Mouse (Mus musculus): ENCODE measurements around the gene Cdh15.

The Cdh15 gene

GRCm38 (mm10) chr8:122847829-122848561, at the start of gene Cdh15:
Gene Cdh15, plus strand, starts transcription at chr8:122847966.
- no peak for DNase-seq

- DNase-seq: no peak
Observed at GRCm38 (mm10) chr8:122803906-122804761, 43.6 kb upstream of the Cdh15 start.

GRCm38 (mm10) chr8:122805349-122805748, 42.4 kb upstream of the Cdh15 start:
- DNase-seq: no peak

GRCm38 (mm10) chr8:122806956-122807538, 40.7 kb upstream of the Cdh15 start:
- peak; percentile 40 to 50 for DNase-seq

GRCm38 (mm10) chr8:122807907-122808306, 39.9 kb upstream of the Cdh15 start:
- no peak for DNase-seq

- DNase-seq: no peak
Observed at GRCm38 (mm10) chr8:122810376-122810775, 37.4 kb upstream of the Cdh15 start.

- DNase-seq: no peak
Observed at GRCm38 (mm10) chr8:122811870-122812494, 35.8 kb upstream of the Cdh15 start.

GRCm38 (mm10) chr8:122812610-122813250, 35.0 kb upstream of the Cdh15 start:
- DNase-seq: no peak

GRCm38 (mm10) chr8:122814608-122815007, 33.2 kb upstream of the Cdh15 start:
- DNase-seq: no peak

GRCm38 (mm10) chr8:122816965-122817364, 30.8 kb upstream of the Cdh15 start:
- no peak for DNase-seq

- DNase-seq: no peak
Observed at GRCm38 (mm10) chr8:122817724-122818496, 29.9 kb upstream of the Cdh15 start.

- DNase-seq: no peak
Observed at GRCm38 (mm10) chr8:122819776-122820175, 28.0 kb upstream of the Cdh15 start.

- no peak for DNase-seq
Observed at GRCm38 (mm10) chr8:122824571-122824970, 23.2 kb upstream of the Cdh15 start.

GRCm38 (mm10) chr8:122824986-122825385, 22.8 kb upstream of the Cdh15 start:
- DNase-seq: no peak

- DNase-seq: no peak
Observed at GRCm38 (mm10) chr8:122825408-122825807, 22.4 kb upstream of the Cdh15 start.

- DNase-seq: no peak
Observed at GRCm38 (mm10) chr8:122829396-122829795, 18.4 kb upstream of the Cdh15 start.

- peak; percentile 82 to 85 for DNase-seq
Observed at GRCm38 (mm10) chr8:122830349-122831061, 17.3 kb upstream of the Cdh15 start.

- DNase-seq: no peak
Observed at GRCm38 (mm10) chr8:122834416-122834815, 13.3 kb upstream of the Cdh15 start.

GRCm38 (mm10) chr8:122834971-122835370, 12.8 kb upstream of the Cdh15 start:
- peak; percentile 42 to 58 for DNase-seq

GRCm38 (mm10) chr8:122836199-122836598, 11.6 kb upstream of the Cdh15 start:
- no peak for DNase-seq

GRCm38 (mm10) chr8:122836696-122837095, 11.1 kb upstream of the Cdh15 start:
- DNase-seq: no peak

Measured in thymus, adult 18-20 months (tissue).